In the genomic region with DNA sequence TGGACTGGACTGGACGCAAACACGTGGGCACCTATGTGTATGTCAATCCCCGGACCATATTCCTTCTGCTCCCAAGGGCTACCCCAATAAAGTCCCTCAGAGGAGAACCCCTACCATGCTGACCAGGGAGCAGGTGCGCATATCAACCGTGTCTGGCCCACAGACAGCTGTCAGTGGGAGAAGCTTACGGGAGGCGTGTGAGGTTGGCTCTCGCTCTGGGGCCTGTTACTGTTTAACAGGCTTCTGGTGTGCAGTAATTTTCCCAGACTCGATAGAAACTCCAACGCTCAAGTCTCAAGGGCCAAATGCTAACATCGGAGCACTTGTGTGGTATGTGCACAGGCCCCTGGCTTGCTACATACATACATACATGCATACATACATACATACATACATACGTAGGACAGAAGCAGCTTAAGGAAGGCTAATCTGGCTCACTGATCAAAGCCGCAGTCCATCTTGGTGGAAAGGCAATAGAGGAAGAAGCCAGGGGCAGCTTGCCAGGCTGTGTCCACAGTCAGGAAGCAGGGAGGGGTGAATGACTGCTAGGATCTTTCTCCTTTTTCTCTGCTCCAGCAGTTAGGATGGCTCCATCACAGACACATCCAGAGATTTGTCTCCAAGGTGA, we compare ENCODE assay signal across 8 mouse cellular contexts. TPM values are rescaled to one million over a fixed set of nuclear protein-coding genes. Genes with fewer than 3 reads are reported as not detected.
DNase-seq lines count a peak whose midpoint lies in the region; ATAC-seq and TF ChIP-seq lines count a peak whose summit lies in the region.

No protein-coding gene starts in this region.

- no peak overlapping the region for H3K4me3 ChIP-seq in intestine, embryonic 15.5 days (replicated peaks)
- H3K4me3 ChIP-seq in intestine, postnatal 0 days (ENCODE audit: low read depth, low read length): no peak overlapping the region
- no peak overlapping the region for H3K4me3 ChIP-seq in liver, embryonic 16.5 days (ENCODE audit: low read depth, low read length)
- no peak overlapping the region for H3K4me3 ChIP-seq in forebrain, embryonic 11.5 days (ENCODE audit: low read depth, low read length)
- no peak overlapping the region for H3K4me3 ChIP-seq in forebrain, embryonic 15.5 days

- no peak overlapping the region for H3K9ac ChIP-seq in intestine, embryonic 15.5 days
- H3K9ac ChIP-seq in intestine, postnatal 0 days (ENCODE audit: low read depth, low read length): no peak overlapping the region
- no peak overlapping the region for H3K9ac ChIP-seq in liver, embryonic 16.5 days (ENCODE audit: low read depth, low read length)
- no peak overlapping the region for H3K9ac ChIP-seq in forebrain, embryonic 11.5 days (ENCODE audit: low read length)
- no peak overlapping the region for H3K9ac ChIP-seq in forebrain, embryonic 15.5 days (replicated peaks)

- 66% methylated on average over 13 of the region's 13 CpGs for WGBS in intestine, embryonic 15.5 days
- WGBS in intestine, postnatal 0 days: 44% methylated on average over 13 of the region's 13 CpGs
- 75% methylated on average over 13 of the region's 13 CpGs for WGBS in liver, embryonic 16.5 days (ENCODE audit: insufficient replicate concordance)
- WGBS in forebrain, embryonic 11.5 days: 91% methylated on average over 13 of the region's 13 CpGs
- 93% methylated on average over 13 of the region's 13 CpGs for WGBS in forebrain, embryonic 15.5 days

- no peak overlapping the region for H3K27ac ChIP-seq in intestine, embryonic 15.5 days
- H3K27ac ChIP-seq in intestine, postnatal 0 days (ENCODE audit: low read depth, low read length): no peak overlapping the region
- peak overlapping the region; percentile 13 for H3K27ac ChIP-seq in liver, embryonic 16.5 days (ENCODE audit: low read length)
- no peak overlapping the region for H3K27ac ChIP-seq in forebrain, embryonic 11.5 days (ENCODE audit: low read depth, low read length)
- H3K27ac ChIP-seq in forebrain, embryonic 15.5 days (replicated peaks): no peak overlapping the region

- peaks cover 12% of the 10 kb centered on the region; the same call in 1 of the 2 replicates for H3K4me1 ChIP-seq in intestine, embryonic 15.5 days (replicated peaks)
- peaks cover 4% of the 10 kb centered on the region for H3K4me1 ChIP-seq in intestine, postnatal 0 days (replicated peaks; ENCODE audit: control insufficient read depth, insufficient read depth, low read length)
- H3K4me1 ChIP-seq in liver, embryonic 16.5 days (ENCODE audit: control insufficient read depth, low read depth, low read length): peaks cover 34% of the 10 kb centered on the region
- H3K4me1 ChIP-seq in forebrain, embryonic 11.5 days (replicated peaks; ENCODE audit: control insufficient read depth, insufficient read depth, low read length): no peaks in the 10 kb centered on the region
- no peaks in the 10 kb centered on the region for H3K4me1 ChIP-seq in forebrain, embryonic 15.5 days

- peak; percentile 49 for DNase-seq in adipocyte (ENCODE audit: low spot score)
- peak; percentile 70 for DNase-seq in gastrocnemius, postnatal 10 days
- DNase-seq in T-cell, adult 2 months (ENCODE audit: low spot score): no peak
- no peak for DNase-seq in forebrain, embryonic 11.5 days (ENCODE audit: low spot score)

- no peak overlapping the region for H3K4me2 ChIP-seq in intestine, embryonic 15.5 days (replicated peaks)
- no peak overlapping the region for H3K4me2 ChIP-seq in intestine, postnatal 0 days (replicated peaks; ENCODE audit: low read depth)
- H3K4me2 ChIP-seq in liver, embryonic 16.5 days (ENCODE audit: low read depth, low read length): no peak overlapping the region; the same call in 1 of the 2 replicates
- H3K4me2 ChIP-seq in forebrain, embryonic 11.5 days (ENCODE audit: low read depth, low read length, severe bottlenecking): no peak overlapping the region
- no peak overlapping the region for H3K4me2 ChIP-seq in forebrain, embryonic 15.5 days (replicated peaks)

- ATAC-seq in intestine, embryonic 15.5 days: peak; percentile 22
- no peak for ATAC-seq in intestine, postnatal 0 days
- 0 out of 2 replicates have a peak, but pooled peaks have one; percentile 27 for ATAC-seq in liver, embryonic 16.5 days (ENCODE audit: low read depth)
- no peak for ATAC-seq in forebrain, embryonic 11.5 days (replicated peaks; ENCODE audit: low FRiP score)
- ATAC-seq in forebrain, embryonic 15.5 days (replicated peaks): no peak

- TF ChIP-seq CTCF in intestine, postnatal 0 days (IDR thresholded peaks at IDR 0.05; ENCODE audit: low read depth): no peak

- H3K9me3 ChIP-seq in intestine, embryonic 15.5 days: no peaks in the 10 kb centered on the region
- no peaks in the 10 kb centered on the region for H3K9me3 ChIP-seq in intestine, postnatal 0 days (ENCODE audit: control insufficient read depth)
- H3K9me3 ChIP-seq in liver, embryonic 16.5 days (replicated peaks; ENCODE audit: control insufficient read depth, low read length): no peaks in the 10 kb centered on the region
- H3K9me3 ChIP-seq in forebrain, embryonic 11.5 days (ENCODE audit: control insufficient read depth, low read length): no peaks in the 10 kb centered on the region
- H3K9me3 ChIP-seq in forebrain, embryonic 15.5 days: no peaks in the 10 kb centered on the region

- H3K36me3 ChIP-seq in intestine, embryonic 15.5 days: no peaks in the 10 kb centered on the region
- H3K36me3 ChIP-seq in intestine, postnatal 0 days (ENCODE audit: control insufficient read depth, insufficient read depth): no peaks in the 10 kb centered on the region
- H3K36me3 ChIP-seq in liver, embryonic 16.5 days (ENCODE audit: control insufficient read depth, insufficient read depth): no peaks in the 10 kb centered on the region
- H3K36me3 ChIP-seq in forebrain, embryonic 11.5 days (ENCODE audit: control insufficient read depth, insufficient read depth, low read length): no peaks in the 10 kb centered on the region
- no peaks in the 10 kb centered on the region for H3K36me3 ChIP-seq in forebrain, embryonic 15.5 days

- no peaks in the 10 kb centered on the region for H3K27me3 ChIP-seq in intestine, embryonic 15.5 days (replicated peaks)
- H3K27me3 ChIP-seq in intestine, postnatal 0 days (replicated peaks; ENCODE audit: control insufficient read depth, insufficient read depth, low read length): no peaks in the 10 kb centered on the region
- H3K27me3 ChIP-seq in liver, embryonic 16.5 days (ENCODE audit: control insufficient read depth, insufficient read depth, low read depth, low read length): no peaks in the 10 kb centered on the region
- no peaks in the 10 kb centered on the region for H3K27me3 ChIP-seq in forebrain, embryonic 11.5 days (ENCODE audit: control insufficient read depth, insufficient read depth, low read length)
- H3K27me3 ChIP-seq in forebrain, embryonic 15.5 days: no peaks in the 10 kb centered on the region

RNA-seq across cellular contexts. Expression of a gene that starts 27.8 kb away (rescaled TPM):
- 59.3 and 70.0 TPM in 2 replicates for polyA plus RNA-seq in intestine, embryonic 15.5 days (2015; fragmentation: Nextera tagmentation; extraction: Ambion mirVana)
- polyA plus RNA-seq in intestine, postnatal 0 days (2015; fragmentation: Nextera tagmentation; extraction: Ambion mirVana): 26.5 TPM in 2 replicates
- total RNA-seq in gastrocnemius, postnatal 10 days (2021): 10 to 100 TPM; 49.8 to 58.0 TPM
- 78.3 and 89.5 TPM in 2 replicates for polyA plus RNA-seq in liver, embryonic 16.5 days (2015; fragmentation: Nextera tagmentation; extraction: Ambion mirVana)
- 43.7 and 45.7 TPM in 2 replicates for polyA plus RNA-seq in forebrain, embryonic 11.5 days (2014; fragmentation: Nextera tagmentation; extraction: Ambion mirVana)
- 27.7 and 28.5 TPM in 2 replicates for polyA plus RNA-seq in forebrain, embryonic 15.5 days (2015; fragmentation: Nextera tagmentation; extraction: Ambion mirVana)

Comparison
In these comparisons a context has a peak if more than half of its experiments do, and no peak if none do; other contexts are left out.
1. ATAC-seq: peak in intestine, embryonic 15.5 days (single experiment) and liver, embryonic 16.5 days (single experiment); none in intestine, postnatal 0 days (single experiment), forebrain, embryonic 11.5 days (single experiment) and forebrain, embryonic 15.5 days (single experiment).
2. DNase-seq: peak in adipocyte (single experiment) and gastrocnemius, postnatal 10 days (single experiment); none in T-cell, adult 2 months (single experiment) and forebrain, embryonic 11.5 days (single experiment).